Mouse (Mus musculus) urinary bladder, postnatal 36 days (tissue): ENCODE data around the gene Adora2b.
"Not testable (repeated sequence)": the region's sequence is repeated elsewhere in the genome, so short reads cannot be mapped to it uniquely, and the experiment has no call there.

Experiments used
- DNase-seq, 2 experiments: peaks; one replicate each; pipeline ENCODE4 v3.0.0; 2022; ENCODE audit warnings: low spot score in 2 of 2, mixed read lengths in 1 of 2

Adora2b gene

DNA sequence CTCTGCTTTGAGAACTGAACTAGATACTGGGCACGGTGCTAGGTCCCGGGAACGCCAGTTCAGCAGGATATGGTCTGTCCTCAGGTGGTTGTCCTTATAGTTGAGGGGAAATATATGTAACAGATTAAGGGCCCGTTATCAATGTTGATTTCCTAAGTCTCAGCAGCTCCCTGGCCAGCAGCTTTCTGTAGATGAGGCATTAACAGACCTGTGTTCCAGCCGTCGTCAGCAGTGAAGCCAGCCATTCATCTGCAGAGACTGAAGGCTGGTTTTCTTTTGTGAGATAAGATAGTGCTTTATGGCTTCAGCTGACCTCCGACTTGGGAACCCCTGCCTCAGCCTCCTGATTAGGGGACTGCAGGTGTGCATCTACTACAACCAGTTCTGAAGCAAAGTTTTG, 15.2 kb downstream of the Adora2b start:
- DNase-seq = no peak

DNA sequence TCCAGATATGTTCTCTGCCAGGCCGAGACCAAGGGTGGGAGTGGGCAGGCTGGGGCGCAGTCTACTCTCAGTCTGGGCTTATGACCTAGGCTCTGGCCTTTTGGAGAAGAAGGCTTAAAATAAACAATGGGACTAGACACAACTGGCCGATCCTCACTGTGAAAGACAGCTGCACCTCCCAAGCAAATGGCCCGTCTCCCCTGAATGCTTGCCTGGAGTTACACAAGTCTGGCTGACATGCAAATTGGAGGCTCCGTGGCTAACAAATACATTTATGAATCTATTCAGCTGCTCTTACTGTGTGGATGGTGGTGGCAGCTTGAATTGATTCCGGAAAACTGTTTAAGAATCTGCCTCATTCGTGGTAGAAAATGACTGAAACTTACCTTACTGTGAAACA, 16.9 kb downstream of the Adora2b start:
- DNase-seq = no peak

DNA sequence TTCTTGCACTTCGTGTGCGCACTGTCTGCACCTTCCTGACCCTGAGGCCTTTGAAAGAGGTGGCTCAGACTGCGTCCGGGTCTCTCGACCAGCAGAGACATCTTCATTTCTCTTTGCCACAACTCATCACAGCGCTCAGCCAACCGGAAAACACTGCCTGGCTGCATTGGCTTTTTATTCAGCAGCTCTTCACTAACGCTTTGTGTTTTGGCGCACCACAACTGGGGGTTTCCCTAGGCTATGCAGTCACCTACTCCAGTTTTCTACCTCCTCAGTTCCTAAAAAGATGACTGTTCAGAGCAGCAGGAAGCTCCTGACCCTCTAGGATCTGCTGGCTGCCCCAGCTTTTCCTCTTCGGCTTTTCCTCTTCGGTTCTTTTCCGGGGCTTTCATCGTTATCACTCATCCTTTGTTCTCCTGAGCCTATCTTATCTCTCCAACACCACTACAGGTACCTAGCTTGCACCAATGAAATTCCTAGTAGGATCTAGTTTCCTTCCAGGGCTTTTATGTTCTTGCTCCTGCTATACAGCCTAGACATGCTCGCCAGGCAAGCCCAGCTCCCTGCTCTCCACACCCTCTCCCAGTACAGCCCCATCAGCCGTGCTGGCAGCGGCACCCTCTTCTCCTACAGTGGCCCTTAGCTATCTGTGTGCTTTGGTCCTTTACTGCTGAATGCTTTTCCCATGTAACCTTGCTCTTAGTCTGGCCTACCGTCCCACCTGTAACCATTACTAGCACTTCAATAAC, 17.9 kb downstream of the Adora2b start:
- DNase-seq = no peak

GRCm38 (mm10) chr11:62268381-62268780, 19.6 kb downstream of the Adora2b start:
- no peak for DNase-seq

- DNase-seq = no peak
Measured at GRCm38 (mm10) chr11:62269097-62269496, 20.3 kb downstream of the Adora2b start.

- no peak for DNase-seq
Measured at GRCm38 (mm10) chr11:62270851-62271250, 22.1 kb downstream of the Adora2b start.

DNA sequence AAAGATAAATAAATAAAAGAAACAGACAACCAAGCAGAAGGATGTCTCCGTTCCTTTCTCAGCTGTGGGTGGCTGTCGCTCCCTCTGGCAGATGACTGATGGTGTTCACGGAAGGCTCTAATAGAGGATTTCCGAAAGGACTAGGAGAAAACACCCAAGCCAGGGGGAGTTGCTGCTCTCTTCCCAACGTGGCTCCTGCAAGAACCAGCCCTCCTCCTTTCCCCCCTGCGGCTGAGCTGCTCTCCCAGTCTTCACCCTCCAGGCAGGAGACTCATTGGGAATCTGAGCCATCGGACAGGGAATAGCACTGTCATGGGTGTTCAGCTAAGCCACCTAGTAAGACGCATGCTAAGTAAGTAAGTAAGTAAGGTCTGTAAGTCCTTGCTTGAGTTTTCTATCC, 28.3 kb downstream of the Adora2b start:
- DNase-seq = no peak

DNA sequence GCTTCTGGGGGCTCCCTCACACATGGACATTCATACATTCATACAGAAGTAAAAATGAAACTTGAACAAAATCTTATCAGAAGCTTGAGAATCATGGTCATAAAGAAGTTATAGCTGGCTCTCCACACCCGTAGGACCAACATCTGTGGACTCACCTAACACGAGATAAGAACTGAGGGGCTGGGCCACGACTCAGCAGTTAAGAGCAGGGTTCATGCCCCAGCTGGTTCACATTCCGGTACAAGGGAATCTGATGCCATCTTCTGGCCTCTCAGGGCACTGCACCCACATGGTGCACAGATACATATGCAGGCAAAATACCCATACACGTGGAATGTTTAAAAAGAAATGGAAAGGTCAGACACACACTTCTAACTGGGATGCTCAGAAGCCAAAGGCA, 29.2 kb downstream of the Adora2b start:
- DNase-seq = peak; percentile 76 to 81

DNA sequence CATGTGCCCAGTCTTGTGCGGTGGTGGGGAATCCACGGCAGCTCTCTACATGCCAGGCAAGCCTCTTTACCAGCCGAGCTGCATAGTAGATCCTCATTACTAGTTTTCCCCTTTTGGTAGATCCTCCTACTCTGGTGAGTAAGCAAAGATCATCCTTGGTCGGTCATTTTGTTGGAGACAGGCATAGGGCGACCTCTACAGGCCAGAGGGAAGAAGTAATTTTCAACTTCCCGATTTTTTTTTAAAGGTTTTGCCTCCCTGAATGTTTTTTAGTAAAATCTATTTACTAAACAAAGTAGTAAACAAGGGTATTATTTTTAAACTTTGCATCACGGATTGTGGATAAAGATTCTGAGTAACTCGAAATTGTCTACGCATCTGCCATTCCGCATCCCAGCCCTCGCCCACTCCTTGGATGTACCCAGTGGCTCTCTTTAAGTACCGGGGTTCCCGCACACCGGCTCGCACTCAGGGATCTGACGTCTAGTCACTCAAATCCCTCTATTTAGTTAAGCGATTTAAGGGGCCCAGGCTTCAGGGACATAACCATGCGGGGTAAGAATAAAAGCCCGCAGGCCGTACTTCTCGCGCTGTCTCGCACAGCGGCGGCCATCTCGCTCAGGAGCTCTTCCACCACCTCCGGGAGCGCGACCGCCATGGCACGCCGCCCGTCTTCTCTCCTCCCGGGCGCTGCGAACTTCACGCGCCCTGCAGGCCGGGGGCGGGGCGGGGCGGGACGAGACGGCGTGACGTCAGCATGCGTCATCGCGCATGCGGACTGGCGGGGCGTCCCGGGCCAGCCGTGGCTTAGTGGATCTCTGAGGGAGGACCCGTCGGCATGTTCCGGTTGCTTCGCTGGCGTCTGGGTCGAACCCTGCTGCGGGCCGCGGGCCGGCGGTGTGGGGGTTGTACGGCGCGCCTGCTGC, 32.2 kb downstream of the Adora2b start, which contains the start of the genes Zswim7 and Ttc19:
Gene Zswim7, minus strand, starts transcription at position 701 of the 926 bp plus-strand sequence.
Gene Ttc19, plus strand, starts transcription at position 799 of the 926 bp plus-strand sequence.
- DNase-seq = peak; percentile 87 to 91

- peak in 1 of 2 experiments; percentile 68 for DNase-seq
Measured at GRCm38 (mm10) chr11:62281601-62281997, 32.8 kb downstream of the Adora2b start.

DNA sequence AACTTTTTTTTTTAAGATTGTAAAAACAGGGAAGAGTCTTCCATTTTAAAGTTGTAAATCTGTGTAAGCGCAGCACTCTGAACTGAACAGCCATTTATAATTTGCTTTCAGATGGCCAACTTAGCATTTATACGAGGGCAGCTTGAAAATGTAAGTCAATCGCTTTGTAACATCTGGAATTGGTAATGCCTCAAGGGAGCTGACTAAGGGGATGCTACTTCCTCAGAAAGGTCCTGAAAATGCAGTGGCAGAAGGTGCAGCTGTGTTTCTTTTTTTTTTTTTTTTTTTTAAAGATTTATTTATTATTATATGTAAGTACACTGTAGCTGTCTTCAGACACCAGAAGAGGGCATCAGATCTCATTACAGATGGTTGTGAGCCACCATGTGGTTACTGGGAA, 35.2 kb downstream of the Adora2b start:
- not testable (repeated sequence) for DNase-seq

- no peak for DNase-seq
Measured at GRCm38 (mm10) chr11:62285020-62285419, 36.2 kb downstream of the Adora2b start.

GRCm38 (mm10) chr11:62287700-62288099, 38.9 kb downstream of the Adora2b start:
- no peak for DNase-seq

DNA sequence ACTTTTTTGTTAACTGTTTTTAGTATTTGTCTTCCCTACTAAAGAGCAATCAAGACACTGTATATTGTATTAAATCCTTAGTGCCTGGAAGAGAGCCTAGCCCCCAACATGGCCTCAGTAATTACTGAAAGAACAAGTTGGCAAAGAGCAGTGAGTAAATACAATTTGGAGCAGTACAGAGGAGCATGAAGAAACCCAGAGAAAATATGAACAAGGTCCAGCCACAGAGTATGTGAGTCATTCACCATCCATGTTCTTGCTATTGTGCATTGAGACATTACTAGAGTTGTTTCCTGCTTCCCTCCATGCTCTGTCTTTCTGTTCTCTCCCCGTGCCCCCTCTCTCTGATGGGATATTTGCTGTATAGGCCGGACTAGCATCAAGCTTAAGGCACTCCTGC, 45.3 kb downstream of the Adora2b start:
- DNase-seq = no peak

DNA sequence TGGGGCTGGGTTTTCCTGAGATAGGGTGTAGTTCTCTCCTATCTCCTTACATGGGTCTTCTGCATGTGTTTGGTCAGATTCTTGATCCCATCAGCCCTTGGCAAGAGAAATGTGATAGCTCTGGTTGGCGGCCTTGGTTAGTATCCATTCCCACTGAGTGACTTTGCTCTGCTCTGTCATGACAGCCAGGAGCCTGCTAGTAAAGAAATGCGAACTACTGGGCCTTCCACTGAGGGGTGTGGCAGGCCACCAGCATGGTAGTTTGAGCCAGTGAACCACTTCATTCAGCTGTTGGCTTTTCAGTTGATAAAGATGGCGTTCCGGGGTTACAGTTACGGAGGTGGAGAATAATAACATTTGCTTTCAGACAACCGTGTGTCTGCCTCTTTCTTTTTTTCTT, 50.1 kb downstream of the Adora2b start:
- DNase-seq = no peak

DNA sequence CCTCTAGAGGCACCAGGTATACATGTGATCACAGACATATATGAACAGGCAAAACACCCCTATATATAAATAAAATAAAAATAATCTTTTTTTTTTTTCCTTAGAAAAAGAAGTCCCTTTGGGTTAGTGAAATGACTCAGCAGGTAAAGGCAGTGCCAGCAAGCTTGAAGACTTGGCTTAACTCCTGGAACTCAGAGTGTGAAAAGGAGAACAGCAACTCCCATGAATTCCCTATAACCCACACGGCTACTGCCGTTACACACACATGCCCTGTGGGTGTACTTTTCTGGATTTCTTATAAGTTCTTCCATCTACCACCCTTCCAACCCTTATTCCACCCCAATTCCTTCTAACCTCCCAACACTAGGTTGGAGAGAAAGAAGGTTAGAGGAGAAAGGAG, 57.1 kb downstream of the Adora2b start:
- DNase-seq = no peak

- no peak for DNase-seq
Measured at GRCm38 (mm10) chr11:62309296-62309695, 60.5 kb downstream of the Adora2b start.

- DNase-seq = no peak
Measured at GRCm38 (mm10) chr11:62314984-62315383, 66.2 kb downstream of the Adora2b start.
